Mouse (Mus musculus) mesoderm, embryonic 11.5 days (tissue): ENCODE measurements around the gene Mxd1.
A peak's percentile ranks its signal among the peaks of the same experiment; 100 is the strongest.

Experiments used
- DNase-seq: peaks from one replicate; pipeline ENCODE4 v3.0.0-alpha.2; 2012; ENCODE audit warnings: low read depth, low spot score

Gene Mxd1

DNA sequence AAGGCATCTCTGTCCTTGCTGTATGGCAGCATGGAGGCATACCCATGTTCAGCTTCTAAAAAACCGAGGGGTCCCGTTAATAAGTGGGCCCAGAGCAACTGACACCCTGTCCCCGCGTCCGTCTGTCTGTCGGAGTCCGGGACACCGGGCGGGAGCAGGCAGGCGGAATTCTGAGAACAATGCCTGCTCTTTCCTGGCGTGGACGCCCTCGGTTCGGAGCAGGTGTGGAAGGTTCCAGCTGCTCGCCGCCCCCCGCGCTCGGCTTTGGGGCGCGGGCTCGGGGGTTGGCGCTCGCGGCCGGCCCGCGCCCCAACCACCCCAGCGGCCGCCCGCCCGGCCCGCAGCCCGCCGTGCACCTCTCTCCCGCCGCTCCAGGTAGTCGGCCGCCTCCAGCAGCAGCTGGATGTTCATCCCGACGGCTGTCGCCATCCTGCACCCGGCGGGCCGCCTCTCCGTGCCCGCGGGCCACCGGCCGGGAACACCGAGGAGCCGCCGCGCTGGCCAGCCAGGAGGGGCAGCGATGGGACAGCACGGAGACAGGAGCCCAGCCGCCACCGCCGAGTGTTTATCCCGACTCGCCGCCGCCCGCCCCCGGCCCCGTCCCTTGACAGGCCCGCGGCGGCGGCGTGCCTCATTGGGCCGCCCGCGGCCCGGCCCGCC, at the start of gene Mxd1:
Gene Mxd1, minus strand, starts transcription at position 582 of the 660 bp plus-strand sequence.
- peak; percentile 24 for DNase-seq

- DNase-seq, result no peak
These were observed 39.3 kb upstream of the Mxd1 start for GRCm38 (mm10) chr6:86708072-86708774.

DNA sequence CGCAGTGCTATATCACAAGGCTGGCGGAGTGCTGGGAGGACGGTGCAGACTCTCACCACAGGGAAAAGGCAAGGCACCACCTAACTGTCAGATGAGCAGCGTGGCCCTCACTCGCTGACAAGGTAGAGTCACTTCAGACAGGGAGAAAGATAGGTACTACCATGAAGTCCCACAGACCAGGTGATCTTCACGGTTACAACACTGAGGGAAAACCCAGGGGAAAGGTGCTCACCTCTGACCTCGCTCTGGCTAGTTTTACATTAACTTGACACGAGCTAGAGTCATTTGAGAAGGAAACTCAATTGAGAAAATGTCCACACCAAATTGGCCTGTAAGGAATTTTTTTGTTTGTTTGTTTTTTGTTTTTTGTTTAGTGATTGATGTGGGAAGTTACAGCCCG, 33.6 kb upstream of the Mxd1 start:
- no peak for DNase-seq

- DNase-seq, result no peak
These were observed 28.9 kb upstream of the Mxd1 start for GRCm38 (mm10) chr6:86697903-86698302.

- no peak for DNase-seq
These were observed 27.3 kb upstream of the Mxd1 start for GRCm38 (mm10) chr6:86696213-86696612.

DNA sequence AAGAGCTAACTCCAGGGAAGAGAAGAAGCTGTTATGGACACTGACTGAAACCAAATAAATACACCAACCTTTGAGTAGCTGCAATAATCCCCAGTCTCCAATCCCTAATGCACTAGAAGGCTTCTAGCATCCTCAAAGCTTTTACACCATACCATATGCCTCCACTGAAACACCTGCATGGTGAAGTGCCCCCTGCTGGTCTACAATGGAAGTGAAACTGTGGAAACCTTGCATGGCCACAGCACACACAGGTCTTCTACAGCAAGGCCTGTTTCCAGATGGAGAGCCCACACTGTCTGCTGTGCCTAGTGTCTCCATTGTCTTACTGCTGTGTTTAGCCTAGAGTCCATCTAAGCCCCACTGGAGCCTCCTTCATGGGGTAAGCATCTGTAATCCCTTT, 25.5 kb upstream of the Mxd1 start:
- DNase-seq, result peak; percentile 66

DNA sequence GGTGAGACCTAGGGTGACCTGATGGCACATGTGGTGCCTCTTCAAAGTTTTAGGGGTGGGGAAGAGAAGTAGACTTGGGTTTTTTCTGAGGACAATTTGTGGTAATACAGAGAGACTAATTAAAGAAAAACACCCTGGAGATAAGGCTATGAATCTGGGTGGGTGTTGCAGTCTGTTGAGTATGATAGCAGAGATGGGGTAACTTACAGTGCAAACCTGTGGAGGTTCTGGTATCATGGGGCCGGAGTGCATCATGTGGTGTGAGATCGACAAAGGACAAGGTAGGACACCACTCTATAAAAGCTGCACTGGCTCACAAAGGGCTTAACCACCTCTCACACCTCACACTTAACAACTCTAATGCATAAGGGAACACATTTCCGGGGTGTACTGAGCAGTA, 20.7 kb upstream of the Mxd1 start:
- no peak for DNase-seq

GRCm38 (mm10) chr6:86686971-86687370, 18.0 kb upstream of the Mxd1 start:
- no peak for DNase-seq

- DNase-seq, result no peak
These were observed 15.7 kb upstream of the Mxd1 start for GRCm38 (mm10) chr6:86684655-86685011.

DNA sequence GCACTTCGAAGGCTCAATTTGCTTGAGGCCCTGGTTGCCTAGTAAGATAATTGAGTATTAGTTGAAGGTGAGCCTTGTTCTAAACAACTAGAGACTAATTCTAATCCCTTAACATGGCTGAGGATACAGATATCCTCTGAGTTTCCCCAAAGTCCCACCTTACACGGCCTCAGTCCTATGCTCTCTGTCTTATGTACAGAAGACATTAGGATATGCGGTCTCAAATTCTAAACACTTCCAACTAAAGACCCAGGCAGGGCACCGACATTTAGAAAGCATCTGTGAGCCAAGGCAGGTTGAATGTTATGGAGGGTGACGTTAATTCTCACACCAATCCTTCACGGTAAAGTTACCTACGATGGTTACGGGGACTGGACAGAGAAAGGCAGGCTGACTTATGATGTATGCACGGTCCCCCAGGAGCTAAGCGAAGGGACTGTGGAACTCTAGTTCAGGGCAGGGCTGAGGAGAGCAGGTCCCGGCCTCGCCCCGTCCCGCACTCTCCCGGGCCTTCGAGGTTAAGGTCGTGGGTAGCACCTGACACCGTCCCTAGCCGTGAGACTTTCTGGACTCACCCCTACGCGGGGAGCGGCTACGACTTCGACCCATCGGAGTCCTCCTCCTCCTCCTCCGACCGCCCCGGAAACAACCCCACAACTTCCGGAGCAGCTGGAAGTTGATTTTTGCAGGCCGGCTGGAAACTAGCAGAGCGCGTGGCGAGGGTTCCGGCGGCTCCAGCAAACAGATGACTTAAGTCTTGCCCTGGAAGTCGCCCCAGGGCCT, 15.1 kb upstream of the Mxd1 start, which contains the start of gene Snrnp27:
Gene Snrnp27, minus strand, starts transcription at position 651 of the 783 bp plus-strand sequence.
- DNase-seq, result peak; percentile 93

GRCm38 (mm10) chr6:86681289-86681688, 12.3 kb upstream of the Mxd1 start:
- no peak for DNase-seq

DNA sequence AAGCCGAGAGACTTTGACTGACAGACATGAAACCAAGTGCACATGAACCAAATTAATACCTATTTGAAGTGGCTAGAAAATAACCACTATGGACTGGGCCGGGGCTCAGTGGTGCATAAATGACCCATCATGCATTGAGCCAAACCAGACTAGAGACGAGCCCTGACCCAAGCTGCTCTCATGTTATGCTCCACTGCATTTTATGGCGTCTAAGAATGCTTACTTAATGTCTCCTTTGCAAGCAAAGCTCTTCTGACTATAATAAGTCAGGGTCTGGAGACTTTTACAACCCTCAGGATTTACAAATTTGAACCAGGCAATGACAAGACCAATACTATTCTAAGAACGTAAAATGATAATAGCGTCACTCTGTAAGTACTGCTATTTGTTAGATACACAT, 9.4 kb upstream of the Mxd1 start:
- DNase-seq, result peak; percentile 42

DNA sequence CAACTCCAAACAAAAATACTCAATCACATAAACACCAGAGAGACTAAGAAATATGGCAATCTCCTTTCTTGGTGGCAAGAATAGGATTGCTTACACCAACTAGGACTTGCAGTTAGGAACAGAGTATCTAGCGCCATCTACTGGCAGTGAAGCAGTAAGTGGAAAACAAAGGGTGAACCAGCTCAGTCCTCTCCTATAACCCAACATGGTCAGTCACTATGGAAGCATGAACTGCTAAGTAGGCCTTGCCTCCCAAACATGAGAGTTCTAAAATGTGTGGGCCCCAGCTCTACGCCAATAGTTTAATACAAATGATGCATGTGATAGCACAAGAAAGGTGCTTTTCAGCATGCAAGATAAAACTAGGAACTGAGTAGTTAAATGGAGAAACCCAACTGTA, 1.9 kb upstream of the Mxd1 start:
- peak; percentile 88 for DNase-seq

- peak; percentile 100 for DNase-seq
These were observed 323 bp upstream of the Mxd1 start for GRCm38 (mm10) chr6:86669240-86669727.

DNA sequence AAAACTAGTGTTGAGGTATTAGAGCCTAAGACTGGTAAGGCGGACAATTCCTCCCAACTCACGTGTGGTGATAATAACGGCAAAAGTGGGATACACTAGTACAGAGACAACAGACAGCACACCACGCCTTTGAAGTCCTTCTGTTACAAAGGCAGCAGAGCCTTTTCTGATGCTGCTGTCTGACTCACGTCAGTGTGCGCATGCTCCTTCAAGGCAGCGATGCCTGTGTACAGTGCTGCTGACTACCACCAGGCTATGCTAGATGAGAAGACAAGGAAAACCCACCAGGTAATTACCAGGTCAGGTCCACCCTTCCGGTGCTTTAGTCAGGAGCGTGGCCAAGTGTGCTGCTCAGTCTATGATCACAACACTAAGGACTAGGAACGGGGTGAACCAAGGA, 1.9 kb downstream of the Mxd1 start:
- DNase-seq, result no peak

- DNase-seq, result no peak
These were observed 3.2 kb downstream of the Mxd1 start for GRCm38 (mm10) chr6:86665560-86666307.

DNA sequence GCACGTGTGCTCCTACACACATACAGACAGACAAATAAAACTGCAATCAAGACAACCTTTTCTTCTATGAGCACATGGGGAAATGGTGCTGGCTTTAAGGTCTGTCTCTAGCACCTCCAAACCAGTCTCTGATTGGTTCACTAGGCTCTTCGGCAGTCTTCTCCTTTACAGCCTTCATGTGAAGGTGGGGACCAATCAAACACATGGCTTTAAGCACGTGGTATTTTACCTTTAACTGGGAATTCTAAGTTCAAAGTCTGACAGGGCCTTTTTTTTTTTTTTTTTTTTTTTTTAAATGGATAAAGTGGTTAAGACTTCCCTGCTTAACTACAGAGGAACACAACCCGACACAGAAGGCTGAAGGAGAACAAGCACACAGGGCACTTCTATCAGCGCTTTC, 3.9 kb downstream of the Mxd1 start:
- no peak for DNase-seq

DNA sequence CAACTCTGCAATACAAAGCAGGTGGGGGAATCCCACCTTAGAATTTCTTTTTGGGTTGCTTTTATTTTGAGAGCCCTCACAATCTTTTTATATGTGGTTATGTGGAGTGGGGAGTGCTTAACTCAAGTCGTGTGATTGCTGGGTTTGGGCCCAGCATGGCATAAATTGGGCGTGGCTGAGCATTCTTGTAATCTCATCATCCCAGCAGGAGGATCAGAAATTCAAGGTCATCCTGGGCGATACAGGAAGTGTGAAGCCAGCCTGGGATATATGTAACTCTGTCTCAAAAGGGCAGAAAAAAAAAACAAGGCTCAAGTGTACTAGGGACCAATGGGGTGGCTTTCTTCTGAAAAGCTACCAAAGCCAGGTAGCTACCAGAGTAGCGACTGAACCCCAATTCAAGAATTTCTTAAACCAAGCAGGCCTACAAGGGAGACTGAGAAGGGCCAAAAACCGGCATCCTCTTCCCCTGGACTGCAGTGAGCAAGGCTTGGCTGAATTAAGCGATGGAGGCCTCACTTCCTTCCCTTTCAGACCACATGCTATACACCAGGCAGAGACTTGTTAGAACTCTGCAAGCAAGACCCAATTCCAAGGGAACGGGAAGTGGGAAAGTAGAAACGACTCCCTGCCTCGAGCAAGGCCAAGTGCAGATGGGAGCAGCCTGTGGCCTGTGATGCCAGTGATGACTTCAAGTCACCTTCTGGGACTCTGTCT, 8.6 kb downstream of the Mxd1 start:
- no peak for DNase-seq

GRCm38 (mm10) chr6:86658501-86658900, 10.5 kb downstream of the Mxd1 start:
- DNase-seq, result no peak

DNA sequence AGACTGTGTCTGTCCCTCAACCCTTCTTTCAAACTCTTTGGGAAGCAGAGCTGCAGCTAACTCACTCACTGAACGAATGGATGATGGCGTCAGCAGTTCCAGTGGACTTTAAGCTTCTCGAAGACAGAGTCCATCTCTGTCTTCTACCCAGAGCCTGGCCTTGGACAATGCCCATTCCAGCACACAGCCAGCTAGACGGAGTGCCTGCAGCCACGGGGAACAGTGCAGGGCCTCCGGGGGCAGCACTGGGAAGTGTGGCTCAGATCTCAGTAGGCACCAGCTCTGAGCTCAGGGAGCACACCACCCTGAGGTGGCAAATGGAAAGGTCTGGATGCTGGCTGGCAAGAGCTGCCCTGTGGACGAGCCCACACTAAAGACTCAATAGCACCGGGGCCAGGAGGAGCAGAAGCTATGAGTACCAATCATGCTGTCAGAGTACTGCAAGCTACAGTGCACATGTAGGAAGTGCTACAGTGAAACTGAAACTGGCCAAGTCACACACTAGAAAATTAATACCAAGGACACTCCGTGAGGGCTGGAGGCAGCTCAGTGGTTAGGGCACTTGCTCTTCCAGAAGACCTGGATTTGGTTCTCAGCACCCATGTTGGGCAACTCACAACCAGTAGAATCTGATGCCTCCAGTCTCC, 14.6 kb downstream of the Mxd1 start:
- no peak for DNase-seq

GRCm38 (mm10) chr6:86653026-86653425, 15.9 kb downstream of the Mxd1 start:
- DNase-seq, result no peak
